Mouse (Mus musculus): ENCODE results near the gene Slamf8. TPM values are rescaled to one million over a fixed set of nuclear protein-coding genes. Genes with fewer than 3 reads are reported as not detected.

Gene Slamf8
- polyA plus RNA-seq, 1 experiment from 2014 or later, result not detected

DNA sequence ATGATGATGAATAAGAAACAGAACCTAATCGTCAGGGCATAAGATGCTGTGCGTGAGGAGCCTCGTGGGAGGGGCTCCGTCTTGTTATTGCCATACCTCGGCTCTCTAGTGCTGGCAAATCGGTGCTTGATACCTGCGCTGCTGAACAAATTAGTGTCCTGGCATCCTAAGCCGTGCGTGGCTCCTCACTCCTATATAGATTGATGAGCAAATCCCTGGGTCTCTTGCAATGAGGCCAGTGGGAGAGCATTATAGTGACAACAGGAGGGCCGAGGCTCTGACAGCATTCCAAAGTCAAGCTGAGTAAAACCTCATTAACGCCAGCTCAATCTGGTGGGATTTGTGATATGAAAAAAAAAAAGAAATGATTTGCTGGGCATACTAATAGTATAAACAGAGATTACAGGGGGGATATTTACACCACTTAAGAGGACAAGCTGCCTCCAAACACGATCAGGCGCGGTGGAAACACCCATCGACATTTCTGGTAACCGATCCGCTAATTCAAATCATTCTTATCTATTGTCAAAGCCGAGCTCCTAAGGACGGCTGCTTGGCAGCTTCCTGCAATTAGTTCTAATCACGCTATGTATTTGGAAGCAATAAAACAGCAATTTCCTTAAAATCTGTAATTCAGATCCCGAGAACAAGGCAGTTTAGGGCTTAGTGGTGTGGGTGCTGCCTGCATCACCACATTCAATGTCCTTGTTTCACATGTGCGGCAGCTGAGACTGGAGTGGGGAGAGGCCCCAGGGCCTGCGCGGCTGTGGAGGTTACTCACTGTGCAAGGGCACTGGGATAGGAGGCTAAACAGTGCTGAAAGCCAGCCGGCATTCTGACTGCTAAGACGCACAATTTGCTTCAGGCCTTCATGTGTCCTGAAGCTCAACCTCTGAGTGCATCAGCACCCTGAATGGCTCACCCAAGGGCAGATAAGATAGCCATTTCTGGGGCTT lies 4.5 kb downstream of the Slamf8 start:
- Histone ChIP-seq H3K36me3 (ENCODE audit: control insufficient read depth, insufficient read depth, low read length) (no peaks in the 10 kb centered on the region), H3K27me3 (ENCODE audit: control insufficient read depth, insufficient read depth, low read length) (no peaks in the 10 kb centered on the region), H3K4me1 (ENCODE audit: control insufficient read depth, insufficient read depth, low read length) (0 out of 2 replicates have a peak, but pooled peaks cover 3% of the 10 kb centered on the region), H3K4me3 (ENCODE audit: low read depth, low read length) (no peak overlapping the region), H3K4me2 (replicated peaks; ENCODE audit: low read depth, low read length) (no peak overlapping the region), H3K27ac (ENCODE audit: low read length) (no peak overlapping the region), H3K9ac (replicated peaks; ENCODE audit: low read depth, low read length) (no peak overlapping the region), H3K9me3 (ENCODE audit: control insufficient read depth, low read depth, low read length) (no peaks in the 10 kb centered on the region)
- WGBS, result 32% methylated on average over 26 of the region's 26 CpGs
- no peak for ATAC-seq (ENCODE audit: insufficient number of reproducible peaks, insufficient read depth, low FRiP score, low read depth)

DNA sequence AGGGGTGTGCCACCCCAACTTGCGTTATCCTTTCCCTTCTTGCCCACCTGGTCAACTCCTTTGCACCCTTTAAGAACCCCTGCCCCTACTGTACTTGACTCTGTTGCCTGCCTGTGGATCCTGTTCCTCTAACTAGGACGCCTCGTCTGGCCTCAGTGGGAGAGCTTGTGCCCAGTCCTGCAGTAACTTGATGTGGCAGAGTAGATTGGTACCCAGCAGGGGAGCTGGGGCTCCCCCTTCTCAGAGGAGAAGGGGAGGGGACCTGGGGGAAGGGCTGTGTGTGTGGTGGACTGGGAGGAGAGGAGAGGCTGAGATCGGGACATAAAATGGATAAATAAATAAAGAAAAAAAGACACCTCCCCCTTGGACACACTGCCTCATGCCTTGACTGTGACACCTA lies 5.3 kb downstream of the Slamf8 start:
- no peak for ATAC-seq (ENCODE audit: insufficient number of reproducible peaks, insufficient read depth, low FRiP score, low read depth)
- 49% methylated on average over 4 of the region's 4 CpGs for WGBS
- Histone ChIP-seq H3K4me3 (ENCODE audit: low read depth, low read length) (no peak overlapping the region), H3K27me3 (ENCODE audit: control insufficient read depth, insufficient read depth, low read length) (no peaks in the 10 kb centered on the region), H3K4me1 (ENCODE audit: control insufficient read depth, insufficient read depth, low read length) (0 out of 2 replicates have a peak, but pooled peaks cover 3% of the 10 kb centered on the region), H3K9me3 (ENCODE audit: control insufficient read depth, low read depth, low read length) (no peaks in the 10 kb centered on the region), H3K4me2 (replicated peaks; ENCODE audit: low read depth, low read length) (no peak overlapping the region), H3K36me3 (ENCODE audit: control insufficient read depth, insufficient read depth, low read length) (no peaks in the 10 kb centered on the region), H3K27ac (ENCODE audit: low read length) (no peak overlapping the region), H3K9ac (replicated peaks; ENCODE audit: low read depth, low read length) (no peak overlapping the region)

DNA sequence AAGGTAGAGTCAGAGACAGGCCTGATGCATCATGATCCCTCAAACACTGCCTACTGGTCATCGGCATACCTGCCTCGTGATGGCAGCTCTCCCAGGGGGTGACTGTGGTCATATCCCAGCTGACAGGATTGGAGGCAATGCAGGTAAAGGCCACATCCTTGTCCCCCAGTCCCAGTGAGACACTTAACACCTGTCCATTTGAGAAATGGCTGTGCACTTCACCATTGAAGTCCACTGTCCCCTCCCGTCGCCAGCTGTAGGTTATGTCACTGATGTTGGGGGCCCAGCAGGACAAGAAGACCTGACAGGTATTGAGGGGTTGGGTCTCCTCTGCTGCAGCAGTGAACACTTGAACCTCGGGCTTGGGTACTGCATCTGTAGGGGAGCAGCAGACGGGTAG lies 6.1 kb downstream of the Slamf8 start:
- no peak for ATAC-seq (ENCODE audit: insufficient number of reproducible peaks, insufficient read depth, low FRiP score, low read depth)
- WGBS, result 85% methylated on average over 6 of the region's 6 CpGs
- Histone ChIP-seq H3K4me3 (ENCODE audit: low read depth, low read length) (no peak overlapping the region), H3K4me1 (ENCODE audit: control insufficient read depth, insufficient read depth, low read length) (0 out of 2 replicates have a peak, but pooled peaks cover 3% of the 10 kb centered on the region), H3K36me3 (ENCODE audit: control insufficient read depth, insufficient read depth, low read length) (no peaks in the 10 kb centered on the region), H3K9me3 (ENCODE audit: control insufficient read depth, low read depth, low read length) (no peaks in the 10 kb centered on the region), H3K9ac (replicated peaks; ENCODE audit: low read depth, low read length) (no peak overlapping the region), H3K27ac (ENCODE audit: low read length) (no peak overlapping the region), H3K4me2 (replicated peaks; ENCODE audit: low read depth, low read length) (no peak overlapping the region), H3K27me3 (ENCODE audit: control insufficient read depth, insufficient read depth, low read length) (no peaks in the 10 kb centered on the region)

DNA sequence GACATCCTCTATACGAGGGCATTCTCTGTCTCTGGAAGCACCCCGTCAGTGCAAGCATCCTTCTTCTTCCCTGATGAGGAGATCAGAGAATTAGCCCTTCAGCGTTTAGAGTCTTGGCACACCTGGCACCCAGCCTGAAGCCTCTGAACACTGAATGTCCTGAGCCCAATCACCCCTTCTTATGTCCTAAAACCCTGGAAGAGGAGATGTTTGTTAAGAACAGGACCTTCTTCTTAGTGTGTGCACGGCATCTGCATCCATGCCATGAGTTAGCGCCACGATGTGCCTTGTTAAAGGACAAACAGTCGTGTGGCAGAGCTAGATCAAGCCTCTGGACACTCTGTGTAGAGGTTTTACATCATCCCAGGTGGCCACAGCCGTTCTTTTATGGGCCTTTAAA lies 7.9 kb downstream of the Slamf8 start:
- 0 out of 2 replicates have a peak, but pooled peaks cover 3% of the 10 kb centered on the region for H3K4me1 ChIP-seq (ENCODE audit: control insufficient read depth, insufficient read depth, low read length)
- no peak overlapping the region for H3K27ac ChIP-seq (ENCODE audit: low read length)
- H3K4me3 ChIP-seq (ENCODE audit: low read depth, low read length), result no peak overlapping the region
- no peaks in the 10 kb centered on the region for H3K27me3 ChIP-seq (ENCODE audit: control insufficient read depth, insufficient read depth, low read length)
- WGBS, result 83% methylated on average over 8 of the region's 8 CpGs
- no peaks in the 10 kb centered on the region for H3K36me3 ChIP-seq (ENCODE audit: control insufficient read depth, insufficient read depth, low read length)
- no peak overlapping the region for H3K4me2 ChIP-seq (replicated peaks; ENCODE audit: low read depth, low read length)
- no peak for ATAC-seq (ENCODE audit: insufficient number of reproducible peaks, insufficient read depth, low FRiP score, low read depth)
- no peak overlapping the region for H3K9ac ChIP-seq (replicated peaks; ENCODE audit: low read depth, low read length)
- H3K9me3 ChIP-seq (ENCODE audit: control insufficient read depth, low read depth, low read length), result no peaks in the 10 kb centered on the region

DNA sequence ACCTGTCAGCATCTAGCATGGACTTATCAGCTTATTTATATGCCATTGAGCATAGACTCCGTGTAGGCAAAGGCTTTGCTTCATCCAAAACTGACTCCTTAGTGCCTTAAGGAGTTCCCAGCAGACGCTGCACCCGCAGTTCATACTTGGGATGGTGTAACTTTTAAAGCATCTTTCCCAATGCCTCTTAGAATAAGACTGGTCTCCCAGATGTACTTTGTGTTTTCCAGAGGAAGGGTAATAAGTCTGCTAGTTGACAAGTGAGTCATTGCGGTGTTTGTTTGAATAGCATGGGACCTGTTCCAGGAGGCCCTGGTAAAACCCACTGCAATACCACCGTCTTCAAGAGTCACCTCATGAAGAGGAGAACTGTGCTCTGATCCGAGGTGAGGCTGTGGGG lies 10.3 kb downstream of the Slamf8 start:
- Histone ChIP-seq H3K9me3 (ENCODE audit: control insufficient read depth, low read depth, low read length) (no peaks in the 10 kb centered on the region), H3K27ac (ENCODE audit: low read length) (no peak overlapping the region), H3K4me3 (ENCODE audit: low read depth, low read length) (no peak overlapping the region), H3K27me3 (ENCODE audit: control insufficient read depth, insufficient read depth, low read length) (no peaks in the 10 kb centered on the region), H3K4me1 (ENCODE audit: control insufficient read depth, insufficient read depth, low read length) (no peaks in the 10 kb centered on the region), H3K9ac (replicated peaks; ENCODE audit: low read depth, low read length) (no peak overlapping the region), H3K4me2 (replicated peaks; ENCODE audit: low read depth, low read length) (no peak overlapping the region), H3K36me3 (ENCODE audit: control insufficient read depth, insufficient read depth, low read length) (no peaks in the 10 kb centered on the region)
- ATAC-seq (ENCODE audit: insufficient number of reproducible peaks, insufficient read depth, low FRiP score, low read depth), result no peak
- 57% methylated on average over 6 of the region's 6 CpGs for WGBS

DNA sequence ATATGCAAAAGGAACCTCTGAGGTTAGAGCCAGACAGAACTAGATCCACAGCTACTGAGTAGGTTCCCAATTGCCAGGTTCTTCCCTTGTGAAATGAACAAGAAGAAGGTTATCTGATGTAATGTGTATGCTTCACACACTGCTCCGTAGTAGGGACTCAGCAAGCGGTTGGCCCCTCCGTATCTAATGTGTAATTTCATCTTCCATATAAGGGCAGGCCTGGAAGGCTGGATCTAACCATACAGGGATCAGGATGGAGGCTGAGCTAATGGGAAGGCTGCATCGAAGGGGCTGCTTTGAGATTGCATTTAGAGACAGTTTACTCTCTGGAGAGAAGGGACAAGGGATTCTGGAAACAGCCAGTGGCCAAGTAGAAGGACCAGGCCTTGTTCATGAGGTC lies 22.6 kb downstream of the Slamf8 start:
- no peak for ATAC-seq (ENCODE audit: insufficient number of reproducible peaks, insufficient read depth, low FRiP score, low read depth)
- Histone ChIP-seq H3K9ac (replicated peaks; ENCODE audit: low read depth, low read length) (no peak overlapping the region), H3K4me3 (ENCODE audit: low read depth, low read length) (no peak overlapping the region), H3K9me3 (ENCODE audit: control insufficient read depth, low read depth, low read length) (no peaks in the 10 kb centered on the region), H3K27me3 (ENCODE audit: control insufficient read depth, insufficient read depth, low read length) (no peaks in the 10 kb centered on the region), H3K4me1 (ENCODE audit: control insufficient read depth, insufficient read depth, low read length) (no peaks in the 10 kb centered on the region), H3K4me2 (replicated peaks; ENCODE audit: low read depth, low read length) (no peak overlapping the region), H3K27ac (ENCODE audit: low read length) (no peak overlapping the region), H3K36me3 (ENCODE audit: control insufficient read depth, insufficient read depth, low read length) (no peaks in the 10 kb centered on the region)
- WGBS, result 30% methylated on average over 4 of the region's 4 CpGs

DNA sequence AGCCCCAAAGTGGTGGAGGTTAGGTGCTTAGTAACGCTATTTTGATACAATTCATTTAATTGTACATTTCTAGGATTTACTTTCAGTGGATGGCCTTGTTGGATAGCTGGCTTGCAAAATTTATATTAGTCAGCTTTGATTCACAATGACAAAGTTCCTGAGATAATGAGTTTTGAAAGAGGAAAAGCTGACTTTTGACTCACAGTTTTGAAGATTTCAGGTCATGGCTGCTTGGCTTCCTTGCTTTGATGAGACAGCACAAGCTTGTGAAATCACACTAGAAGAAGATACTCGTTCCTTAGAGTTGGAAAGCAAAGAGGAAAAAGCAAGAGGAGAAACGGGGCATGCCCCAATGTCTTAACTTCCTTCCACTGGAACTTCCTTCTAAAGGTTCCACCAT lies 24.2 kb downstream of the Slamf8 start:
- H3K27me3 ChIP-seq (ENCODE audit: control insufficient read depth, insufficient read depth, low read length), result no peaks in the 10 kb centered on the region
- H3K4me1 ChIP-seq (ENCODE audit: control insufficient read depth, insufficient read depth, low read length), result peaks cover 5% of the 10 kb centered on the region; the same call in 1 of the 2 replicates
- no peak overlapping the region for H3K9ac ChIP-seq (replicated peaks; ENCODE audit: low read depth, low read length)
- H3K9me3 ChIP-seq (ENCODE audit: control insufficient read depth, low read depth, low read length), result no peaks in the 10 kb centered on the region
- no peak overlapping the region for H3K4me3 ChIP-seq (ENCODE audit: low read depth, low read length)
- no peak overlapping the region for H3K27ac ChIP-seq (ENCODE audit: low read length)
- 69% methylated on average over 3 of the region's 3 CpGs for WGBS
- no peak for ATAC-seq (ENCODE audit: insufficient number of reproducible peaks, insufficient read depth, low FRiP score, low read depth)
- H3K36me3 ChIP-seq (ENCODE audit: control insufficient read depth, insufficient read depth, low read length), result no peaks in the 10 kb centered on the region
- no peak overlapping the region for H3K4me2 ChIP-seq (replicated peaks; ENCODE audit: low read depth, low read length)

DNA sequence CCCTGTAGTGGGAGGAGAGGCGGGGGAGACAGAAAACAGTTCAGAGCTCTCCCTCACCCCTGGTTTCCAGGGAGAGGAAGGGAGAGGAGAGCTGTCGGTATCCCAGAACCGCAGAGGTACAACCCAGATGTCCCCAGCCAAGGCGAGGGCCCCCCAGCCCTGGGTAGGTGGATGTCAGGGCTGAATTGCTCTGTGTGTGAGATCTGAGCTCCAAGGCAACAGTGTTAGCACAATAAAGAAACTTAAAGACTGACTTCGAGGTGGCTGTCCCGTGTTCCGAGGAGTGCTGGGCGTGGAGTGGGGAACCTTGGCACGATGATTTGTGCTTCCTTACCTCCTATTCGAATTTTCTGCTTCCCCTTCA lies 26.9 kb downstream of the Slamf8 start:
- Histone ChIP-seq H3K9ac (replicated peaks; ENCODE audit: low read depth, low read length) (no peak overlapping the region), H3K36me3 (ENCODE audit: control insufficient read depth, insufficient read depth, low read length) (no peaks in the 10 kb centered on the region)
- 3% methylated on average over 9 of the region's 10 CpGs for WGBS

More for the DNA sequence above, 26.9 kb downstream of the Slamf8 start:
- H3K27ac ChIP-seq (ENCODE audit: low read length), result no peak overlapping the region
- peaks cover 5% of the 10 kb centered on the region; the same call in 1 of the 2 replicates for H3K4me1 ChIP-seq (ENCODE audit: control insufficient read depth, insufficient read depth, low read length)
- H3K9me3 ChIP-seq (ENCODE audit: control insufficient read depth, low read depth, low read length), result no peaks in the 10 kb centered on the region
- no peak for ATAC-seq (ENCODE audit: insufficient number of reproducible peaks, insufficient read depth, low FRiP score, low read depth)
- H3K27me3 ChIP-seq (ENCODE audit: control insufficient read depth, insufficient read depth, low read length), result 0 out of 2 replicates have a peak, but pooled peaks cover 3% of the 10 kb centered on the region
- peak overlapping the region; percentile 62 for H3K4me3 ChIP-seq (ENCODE audit: low read depth, low read length)
- H3K4me2 ChIP-seq (replicated peaks; ENCODE audit: low read depth, low read length), result peak overlapping the region; percentile 95

All from stomach, embryonic 14.5 days (tissue).